Mouse (Mus musculus): ENCODE results near the gene Olfr812. TPM values are rescaled to one million over a fixed set of nuclear protein-coding genes. Genes with fewer than 3 reads are reported as not detected.

Olfr812 gene
- polyA plus RNA-seq (2021; fragmentation: Nextera tagmentation): not detected in 2 replicates
- long read RNA-seq, experiment 1: 0 reads
- long read RNA-seq, experiment 2: 0 reads

GRCm38 (mm10) chr10:129845994-129846393, at the start of gene Olfr812:
Olfr812 (minus strand) TSS chr10:129846094.

DNA sequence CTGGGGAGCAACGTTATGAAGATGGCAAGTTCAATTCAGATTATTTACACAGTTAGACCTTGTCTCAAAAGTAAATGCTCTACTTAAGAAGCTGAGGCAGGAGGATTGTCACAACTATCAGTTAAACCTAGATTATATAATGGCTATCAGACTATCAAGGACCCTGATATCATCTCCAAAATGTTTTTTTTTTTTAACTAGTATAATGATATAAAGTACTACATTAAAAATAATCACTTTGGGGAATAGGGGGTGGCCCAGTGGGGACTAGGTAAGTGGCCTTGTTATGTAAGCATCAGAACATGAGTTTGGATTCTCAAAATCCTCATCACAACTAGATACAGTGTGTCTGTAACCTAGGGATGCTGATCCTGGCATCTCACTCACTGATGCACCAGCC, 33.9 kb upstream of the Olfr812 start, which contains the start of gene Olfr814:
Olfr814 (minus strand) TSS at position 101 of the 400 bp plus-strand sequence.

GRCm38 (mm10) chr10:129855067-129855466, 9.2 kb upstream of the Olfr812 start, which contains the start of gene Olfr813:
Olfr813 (plus strand) TSS chr10:129855367.

DNA sequence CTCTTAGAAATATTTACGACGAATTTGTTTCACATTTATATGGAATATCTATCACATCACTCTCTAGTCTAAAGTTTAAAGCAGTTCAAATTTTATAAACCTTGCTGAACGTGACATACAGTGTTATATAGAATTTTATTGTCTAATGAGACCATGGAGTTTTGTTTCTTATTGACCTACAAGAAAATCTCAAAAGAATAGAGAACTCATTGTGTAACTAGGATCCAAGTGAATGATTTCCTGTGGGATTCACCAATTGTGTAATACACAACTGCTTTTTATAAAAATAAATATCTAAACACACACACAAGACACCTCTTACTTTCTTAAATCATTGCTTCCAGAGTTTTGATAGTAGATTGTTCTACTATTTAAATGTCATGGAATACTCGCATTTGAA, 41.6 kb downstream of the Olfr812 start, which contains the start of gene Olfr811:
Olfr811 (minus strand) TSS at position 101 of the 400 bp plus-strand sequence.

GRCm38 (mm10) chr10:129794817-129795216, 51.1 kb downstream of the Olfr812 start, which contains the start of gene Olfr810:
Olfr810 (minus strand) TSS chr10:129794917.

Other genes with a start within 250 kb of the Olfr812 start
- gene Olfr796, start 233.5 kb downstream of the Olfr812 start, polyA plus RNA-seq (2021; fragmentation: Nextera tagmentation): not detected in 2 replicates
- gene Olfr798, start 218.2 kb downstream of the Olfr812 start, polyA plus RNA-seq (2021; fragmentation: Nextera tagmentation): not detected in 2 replicates
- gene Olfr799, start 208.6 kb downstream of the Olfr812 start, polyA plus RNA-seq (2021; fragmentation: Nextera tagmentation): not detected in 2 replicates
- not detected in 2 replicates for gene Olfr800, start 188.4 kb downstream of the Olfr812 start, polyA plus RNA-seq (2021; fragmentation: Nextera tagmentation)
- not detected in 2 replicates for gene Olfr801, start 172.2 kb downstream of the Olfr812 start, polyA plus RNA-seq (2021; fragmentation: Nextera tagmentation)
- gene Olfr802, start 157.9 kb downstream of the Olfr812 start, polyA plus RNA-seq (2021; fragmentation: Nextera tagmentation): 0.03 and 0.07 TPM in 2 replicates
- gene Olfr803, start 151.8 kb downstream of the Olfr812 start, polyA plus RNA-seq (2021; fragmentation: Nextera tagmentation): not detected in 2 replicates
- gene Olfr804, start 142.9 kb downstream of the Olfr812 start, polyA plus RNA-seq (2021; fragmentation: Nextera tagmentation): not detected in 2 replicates
- gene Olfr805, start 116.7 kb downstream of the Olfr812 start, polyA plus RNA-seq (2021; fragmentation: Nextera tagmentation): not detected in 2 replicates
- gene Olfr806, start 104.2 kb downstream of the Olfr812 start, polyA plus RNA-seq (2021; fragmentation: Nextera tagmentation): not detected in 2 replicates
- gene Olfr807, start 88.3 kb downstream of the Olfr812 start, polyA plus RNA-seq (2021; fragmentation: Nextera tagmentation): not detected in 2 replicates
- not detected in 2 replicates for gene Olfr808, start 80.6 kb downstream of the Olfr812 start, polyA plus RNA-seq (2021; fragmentation: Nextera tagmentation)
- not detected in 2 replicates for gene Olfr809, start 71.5 kb downstream of the Olfr812 start, polyA plus RNA-seq (2021; fragmentation: Nextera tagmentation)
- not detected in 2 replicates for gene Olfr810, start 51.2 kb downstream of the Olfr812 start, polyA plus RNA-seq (2021; fragmentation: Nextera tagmentation)
- gene Olfr811, start 41.7 kb downstream of the Olfr812 start, polyA plus RNA-seq (2021; fragmentation: Nextera tagmentation): not detected in 2 replicates
- gene Olfr813, start 9.3 kb upstream of the Olfr812 start, polyA plus RNA-seq (2021; fragmentation: Nextera tagmentation): not detected in 2 replicates
- gene Olfr814, start 33.8 kb upstream of the Olfr812 start, polyA plus RNA-seq (2021; fragmentation: Nextera tagmentation): not detected in 2 replicates
- not detected in 2 replicates for gene Olfr815, start 59.8 kb upstream of the Olfr812 start, polyA plus RNA-seq (2021; fragmentation: Nextera tagmentation)
- gene Olfr816, start 69.5 kb upstream of the Olfr812 start, polyA plus RNA-seq (2021; fragmentation: Nextera tagmentation): not detected in 2 replicates
- gene Olfr818, start 103.0 kb upstream of the Olfr812 start, polyA plus RNA-seq (2021; fragmentation: Nextera tagmentation): not detected in 2 replicates
- gene Olfr819, start 121.2 kb upstream of the Olfr812 start, polyA plus RNA-seq (2021; fragmentation: Nextera tagmentation): not detected in 2 replicates
- gene Olfr247, start 130.0 kb upstream of the Olfr812 start, polyA plus RNA-seq (2021; fragmentation: Nextera tagmentation): not detected in 2 replicates
- 0.03 TPM in 1 of 2 replicates, not detected in the other for gene Gm10310, start 139.0 kb upstream of the Olfr812 start, polyA plus RNA-seq (2021; fragmentation: Nextera tagmentation)
- not detected in 2 replicates for gene Olfr820, start 166.5 kb upstream of the Olfr812 start, polyA plus RNA-seq (2021; fragmentation: Nextera tagmentation)
- not detected in 2 replicates for gene Olfr821, start 184.3 kb upstream of the Olfr812 start, polyA plus RNA-seq (2021; fragmentation: Nextera tagmentation)
- gene Olfr822, start 225.1 kb upstream of the Olfr812 start, polyA plus RNA-seq (2021; fragmentation: Nextera tagmentation): not detected in 2 replicates

All from left cerebral cortex, adult 6 months (tissue).